7 mouse cellular contexts compared by ENCODE assay signal in the genomic region with DNA sequence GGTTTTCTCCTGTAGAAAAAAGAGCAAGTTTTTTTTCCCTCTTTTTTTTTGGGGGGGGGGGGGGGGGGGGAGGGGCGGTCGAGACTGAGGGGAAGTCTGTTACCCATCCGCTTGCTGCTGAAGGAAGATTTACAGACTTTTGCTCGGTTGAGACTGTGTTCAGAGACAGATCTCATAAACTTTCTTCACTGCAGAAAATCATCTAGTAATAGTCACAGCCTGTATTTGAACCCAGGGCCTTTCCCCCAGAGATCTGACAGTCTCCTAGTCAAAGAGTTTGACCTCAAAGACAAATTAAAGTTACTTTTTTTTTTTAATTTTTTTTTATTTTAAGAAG. TPM values are rescaled to one million over a fixed set of nuclear protein-coding genes. Genes with fewer than 3 reads are reported as not detected.
DNase-seq lines count a peak whose midpoint lies in the region; ATAC-seq and TF ChIP-seq lines count a peak whose summit lies in the region.

No protein-coding gene starts in this region.

- peak; percentile 58 for ATAC-seq in neural tube, embryonic 14.5 days (ENCODE audit: low read depth)

- intact Hi-C loops in gastrocnemius, postnatal 14 days (cut with DNase I; ENCODE audit: low total_unique reads), result no loop called here

- no peak for TF ChIP-seq CTCF in lung, adult 2 months (IDR thresholded peaks at IDR 0.05; ENCODE audit: insufficient read depth, low read length)

- H3K4me3 ChIP-seq in lung, adult 2 months (replicated peaks; ENCODE audit: extremely low read depth, low read depth, low read length), result peak overlapping the region; percentile 41
- H3K4me3 ChIP-seq in forebrain, embryonic 10.5 days, result peak overlapping the region; percentile 79
- peak overlapping the region; percentile 82 for H3K4me3 ChIP-seq in limb, embryonic 10.5 days
- H3K4me3 ChIP-seq in neural tube, embryonic 14.5 days (ENCODE audit: low read depth, low read length), result peak overlapping the region; percentile 78

- H3K9me3 ChIP-seq in forebrain, embryonic 10.5 days, result no peaks in the 10 kb centered on the region
- H3K9me3 ChIP-seq in limb, embryonic 10.5 days (replicated peaks), result no peaks in the 10 kb centered on the region
- H3K9me3 ChIP-seq in neural tube, embryonic 14.5 days (ENCODE audit: control insufficient read depth, low read length), result no peaks in the 10 kb centered on the region

- no peak overlapping the region for H3K9ac ChIP-seq in neural tube, embryonic 14.5 days (replicated peaks; ENCODE audit: low read depth, low read length)

- H3K4me2 ChIP-seq in neural tube, embryonic 14.5 days (ENCODE audit: low read depth, low read length), result peak overlapping the region; percentile 91; the same call in 1 of the 2 replicates

- peak overlapping the region; percentile 93 for H3K27ac ChIP-seq in forebrain, embryonic 10.5 days
- peak overlapping the region; percentile 92 for H3K27ac ChIP-seq in limb, embryonic 10.5 days
- H3K27ac ChIP-seq in neural tube, embryonic 14.5 days (ENCODE audit: low read depth, low read length), result no peak overlapping the region; the same call in 1 of the 2 replicates

- peaks cover 11% of the 10 kb centered on the region for H3K4me1 ChIP-seq in lung, adult 2 months (ENCODE audit: control insufficient read depth, insufficient read depth, low read length)
- H3K4me1 ChIP-seq in forebrain, embryonic 10.5 days, result peaks cover 14% of the 10 kb centered on the region
- H3K4me1 ChIP-seq in limb, embryonic 10.5 days, result peaks cover 11% of the 10 kb centered on the region
- H3K4me1 ChIP-seq in neural tube, embryonic 14.5 days (ENCODE audit: control insufficient read depth, insufficient read depth, low read length), result peaks cover 5% of the 10 kb centered on the region; the same call in 1 of the 2 replicates

- peaks cover 17% of the 10 kb centered on the region for H3K36me3 ChIP-seq in forebrain, embryonic 10.5 days (replicated peaks)
- peaks cover 13% of the 10 kb centered on the region for H3K36me3 ChIP-seq in limb, embryonic 10.5 days
- H3K36me3 ChIP-seq in neural tube, embryonic 14.5 days (ENCODE audit: control insufficient read depth, insufficient read depth, low read length), result no peaks in the 10 kb centered on the region

- WGBS in lung, adult 2 months, result 0% methylated on average over 4 of the region's 4 CpGs
- 0% methylated on average over 4 of the region's 4 CpGs for WGBS in forebrain, embryonic 10.5 days
- 0% methylated on average over 4 of the region's 4 CpGs for WGBS in limb, embryonic 10.5 days
- WGBS in neural tube, embryonic 14.5 days, result 0% methylated on average over 4 of the region's 4 CpGs

- no peak for DNase-seq in lung, adult 2 months
- DNase-seq in lung, postnatal 10 days, result no peak
- DNase-seq in forebrain, embryonic 10.5 days (ENCODE audit: extremely low spot score, low spot score), result no peak
- no peak for DNase-seq in limb, embryonic 10.5 days (ENCODE audit: low spot score)
- no peak for DNase-seq in adrenal gland, adult 2 months
- no peak for DNase-seq in gastrocnemius, postnatal 14 days

- no peaks in the 10 kb centered on the region for H3K27me3 ChIP-seq in forebrain, embryonic 10.5 days (ENCODE audit: poor library complexity, severe bottlenecking)
- H3K27me3 ChIP-seq in limb, embryonic 10.5 days (ENCODE audit: low read depth, poor library complexity, severe bottlenecking), result no peaks in the 10 kb centered on the region
- no peaks in the 10 kb centered on the region for H3K27me3 ChIP-seq in neural tube, embryonic 14.5 days (ENCODE audit: control insufficient read depth, insufficient read depth, low read length)

- no peak for TF ChIP-seq POLR2A in lung, adult 2 months (IDR thresholded peaks at IDR 0.05; ENCODE audit: borderline replicate concordance, extremely low read depth, low read depth, low read length)

RNA-seq across cellular contexts. Expression of gene Commd8, which starts 0.3 kb away (rescaled TPM):
- polyA plus RNA-seq in lung, adult 2 months (2012; rRNA removed), result 3.8 and 7.2 TPM in 2 replicates
- 153 and 161 TPM in 2 replicates for polyA plus RNA-seq in forebrain, embryonic 10.5 days (2016; fragmentation: Nextera tagmentation; extraction: Ambion mirVana)
- 152 TPM in 2 replicates for polyA plus RNA-seq in limb, embryonic 10.5 days (2016; fragmentation: Nextera tagmentation; extraction: Ambion mirVana)
- polyA plus RNA-seq in neural tube, embryonic 14.5 days (2014; fragmentation: Nextera tagmentation; extraction: Ambion mirVana), result 160 and 162 TPM in 2 replicates
- 10 to 100 TPM; 46.9 to 70.1 TPM for total RNA-seq in adrenal gland, adult 2 months (2021)
- polyA plus RNA-seq in adrenal gland, adult 2 months (2012; rRNA removed), result 1.2 and 1.4 TPM in 2 replicates
- 10 to 100 TPM; 26.9 to 29.6 TPM for total RNA-seq in gastrocnemius, postnatal 14 days (2021)

Comparison
In these comparisons a context has a peak if more than half of its experiments do, and no peak if none do; other contexts are left out.
1. RNA of gene Commd8, which starts 0.3 kb away (polyA plus RNA-seq): 160 to 162 TPM in neural tube, embryonic 14.5 days, 153 to 161 TPM in forebrain, embryonic 10.5 days and 152 TPM in limb, embryonic 10.5 days; 3.8 to 7.2 TPM in lung, adult 2 months and 1.2 to 1.4 TPM in adrenal gland, adult 2 months; every median in the first group is over 10 times any median in the second.
2. Peak in every context shown above with its lines, with median percentiles within 50 percentile points of each other: H3K4me3 ChIP-seq.